Comparison of ENCODE assay signal across 26 mouse cellular contexts in the genomic region with DNA sequence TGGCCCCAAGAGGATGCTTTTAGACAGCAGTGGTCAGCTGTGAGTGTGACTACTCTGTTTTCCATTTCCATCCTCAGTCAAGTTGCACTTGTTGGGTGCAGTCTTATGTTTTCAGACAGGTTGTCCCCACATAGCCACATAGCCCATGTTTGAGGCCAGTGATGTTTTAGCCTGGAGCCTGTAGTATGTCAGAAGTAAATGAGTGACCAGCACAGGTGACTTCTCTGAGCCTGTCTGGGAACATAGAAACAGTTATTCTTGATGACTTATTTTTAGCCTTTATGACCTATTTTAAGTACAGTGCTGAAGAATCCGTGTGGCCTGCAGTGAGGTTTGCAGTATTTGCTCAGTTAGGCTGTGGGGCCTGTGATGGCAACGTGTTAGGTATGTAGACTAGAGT. TPM values are rescaled to one million over a fixed set of nuclear protein-coding genes. Genes with fewer than 3 reads are reported as not detected.
DNase-seq lines count a peak whose midpoint lies in the region; TF ChIP-seq lines count a peak whose summit lies in the region.
"Had no signal": no experiment of that assay in that cellular context is flagged by ENCODE, and none has a peak within 500 bp of the region (broad histone marks: within the 10 kb centered on the region; RNA-seq: fewer than 3 reads in every experiment).

No protein-coding gene starts in this region.

- H3K36me3 ChIP-seq in testis, adult 2 months (ENCODE audit: control insufficient read depth, insufficient read depth, low read length), result peaks cover 3% of the 10 kb centered on the region

- H3K4me1 ChIP-seq in testis, adult 2 months (ENCODE audit: control insufficient read depth, insufficient read depth, low read length), result peaks cover 2% of the 10 kb centered on the region
- H3K4me1 ChIP-seq in olfactory bulb, adult 2 months (ENCODE audit: control insufficient read depth, insufficient read depth, low read length), result peaks cover 14% of the 10 kb centered on the region
- H3K4me1 ChIP-seq: embryonic facial prominence, embryonic 12.5 days; forebrain, embryonic 10.5 days; hindbrain, embryonic 10.5 days; intestine, embryonic 15.5 days had no signal

- intact Hi-C loops in gastrocnemius, adult 2 months (cut with DNase I), result no loop called here

- TF ChIP-seq CTCF in gastrocnemius, adult 2 months (IDR thresholded peaks at IDR 0.05), result no peak
- TF ChIP-seq CTCF in testis, adult 2 months (IDR thresholded peaks at IDR 0.05; ENCODE audit: control insufficient read depth, insufficient read depth, insufficient replicate concordance, low read depth, low read length), result no peak
- no peak for TF ChIP-seq CTCF in olfactory bulb, adult 2 months (IDR thresholded peaks at IDR 0.05; ENCODE audit: insufficient read depth, low read depth, low read length)

- H3K27ac ChIP-seq in gastrocnemius, adult 2 months, result peak overlapping the region; percentile 87
- no peak overlapping the region for H3K27ac ChIP-seq in testis, adult 2 months (ENCODE audit: control insufficient read depth, insufficient read depth, low read depth, low read length)
- peak overlapping the region; percentile 2; the same call in 1 of the 2 replicates for H3K27ac ChIP-seq in olfactory bulb, adult 2 months (ENCODE audit: insufficient read depth, low read depth, low read length)
- H3K27ac ChIP-seq: embryonic facial prominence, embryonic 12.5 days; forebrain, embryonic 10.5 days; forebrain, embryonic 13.5 days; heart, embryonic 15.5 days; hindbrain, embryonic 10.5 days; hindbrain, embryonic 13.5 days; intestine, embryonic 15.5 days had no signal

- no peaks in the 10 kb centered on the region for H3K27me3 ChIP-seq in testis, adult 2 months (ENCODE audit: control insufficient read depth, insufficient read depth, low read length)
- H3K27me3 ChIP-seq: embryonic facial prominence, embryonic 12.5 days; forebrain, embryonic 13.5 days; heart, embryonic 12.5 days; heart, embryonic 15.5 days; hindbrain, embryonic 13.5 days; intestine, embryonic 15.5 days had no signal

- TF ChIP-seq POLR2A in testis, adult 2 months (IDR thresholded peaks at IDR 0.05; ENCODE audit: control insufficient read depth, low read depth, low read length), result no peak
- no peak for TF ChIP-seq POLR2A in olfactory bulb, adult 2 months (IDR thresholded peaks at IDR 0.05; ENCODE audit: insufficient read depth, low read depth, low read length)

- DNase-seq in gastrocnemius, adult 2 months, result no peak
- no peak for DNase-seq in gastrocnemius, postnatal 25 days
- no peak for DNase-seq in testis, postnatal 10 days (ENCODE audit: low spot score)
- no peak for DNase-seq in kidney, adult 9 months
- DNase-seq: adrenal gland, adult 2 months; adrenal gland, postnatal 14 days; B cell, adult 2 months; cerebellum, adult 11 months; cerebellum, adult 2 months; cerebellum, postnatal 10 days; cerebellum, postnatal 36 days; embryo, embryonic 11 days; gastrocnemius, postnatal 14 days; heart, adult 18-20 months; heart, postnatal 10 days; heart, postnatal 36 days had no signal

- H3K4me3 ChIP-seq in gastrocnemius, adult 2 months, result peak overlapping the region; percentile 5; the same call in 1 of the 2 replicates
- H3K4me3 ChIP-seq in testis, adult 2 months (ENCODE audit: control insufficient read depth, low read depth, low read length), result peak overlapping the region; percentile 4; the same call in 1 of the 2 replicates
- H3K4me3 ChIP-seq in olfactory bulb, adult 2 months (ENCODE audit: insufficient read depth, low read depth, low read length), result no peak overlapping the region
- H3K4me3 ChIP-seq: embryonic facial prominence, embryonic 12.5 days; forebrain, embryonic 10.5 days; forebrain, embryonic 13.5 days; heart, embryonic 12.5 days; heart, embryonic 15.5 days; hindbrain, embryonic 10.5 days; hindbrain, embryonic 13.5 days; intestine, embryonic 15.5 days had no signal

- 76% methylated on average over 2 of the region's 2 CpGs for WGBS in olfactory bulb, adult 2 months

RNA-seq across cellular contexts. Expression of gene Sun1, which starts 15.7 kb away (rescaled TPM):
- total RNA-seq in gastrocnemius, adult 2 months (2021), result 10 to 100 TPM; 39.5 to 43.3 TPM
- 10 to 100 TPM; 33.2 to 35.6 TPM for total RNA-seq in gastrocnemius, postnatal 25 days (2021)
- polyA plus RNA-seq in testis, adult 2 months (2012; rRNA removed), result 114 and 125 TPM in 2 replicates
- not detected in 2 replicates for polyA plus RNA-seq in olfactory bulb, adult 2 months (2012; ENCODE audit: insufficient read depth, insufficient read length, low replicate concordance, missing spikeins)

RNA-seq across cellular contexts. Expression of gene Get4, which starts 36.0 kb away (rescaled TPM):
- total RNA-seq in gastrocnemius, adult 2 months (2021), result 10 to 100 TPM; 30.6 to 31.1 TPM
- 10 to 100 TPM; 28.7 to 30.3 TPM for total RNA-seq in gastrocnemius, postnatal 25 days (2021)
- 117 and 150 TPM in 2 replicates for polyA plus RNA-seq in testis, adult 2 months (2012; rRNA removed)
- polyA plus RNA-seq in olfactory bulb, adult 2 months (2012; ENCODE audit: insufficient read depth, insufficient read length, low replicate concordance, missing spikeins), result not detected in 2 replicates
